Mouse (Mus musculus): Measurements from ENCODE around the gene Pald1.

- TF ChIP-seq CTCF (IDR thresholded peaks at IDR 0.05; ENCODE audit: extremely low read depth, insufficient read depth, low read length) = no peak
- no peak for TF ChIP-seq POLR2A (IDR thresholded peaks at IDR 0.05; ENCODE audit: extremely low read depth, insufficient read depth, low read length)
Measured at GRCm38 (mm10) chr10:61419146-61419545, 35.8 kb upstream of the Pald1 start.
